Mouse (Mus musculus): ENCODE results near the gene Upp1. TPM values are rescaled to one million over a fixed set of nuclear protein-coding genes. Genes with fewer than 3 reads are reported as not detected.
"Not testable (repeated sequence)": the region's sequence is repeated elsewhere in the genome, so short reads cannot be mapped to it uniquely, and the experiment has no call there.

Gene Upp1
- total and polyA plus RNA-seq, 2 experiments from 2014 or later, result 63.2 to 65.0 TPM

GRCm38 (mm10) chr11:9136471-9136870 lies 18.6 kb downstream of the Upp1 start:
- ATAC-seq (ENCODE audit: insufficient read depth, low read depth), result peak; percentile 64
- TF ChIP-seq CTCF (IDR thresholded peaks at IDR 0.05; ENCODE audit: low read depth) (peak; percentile 99), EP300 (IDR thresholded peaks at IDR 0.05; ENCODE audit: low read depth) (no peak)
- H3K4me2 ChIP-seq (ENCODE audit: low read depth, low read length), result no peak overlapping the region
- no peak overlapping the region for H3K9ac ChIP-seq (replicated peaks; ENCODE audit: low read depth, low read length)
- peaks cover 27% of the 10 kb centered on the region for H3K36me3 ChIP-seq (replicated peaks; ENCODE audit: control insufficient read depth, insufficient read depth, low read length)
- WGBS, result 18% methylated on average over 5 of the region's 5 CpGs
- H3K9me3 ChIP-seq (replicated peaks; ENCODE audit: control insufficient read depth, low read length), result no peaks in the 10 kb centered on the region
- H3K27me3 ChIP-seq (ENCODE audit: control insufficient read depth, insufficient read depth, low read length), result no peaks in the 10 kb centered on the region
- peak; percentile 68 for DNase-seq (ENCODE audit: low spot score)
- H3K4me1 ChIP-seq (ENCODE audit: control insufficient read depth, insufficient read depth), result no peaks in the 10 kb centered on the region
- H3K27ac ChIP-seq (ENCODE audit: low read depth), result no peak overlapping the region
- no peak overlapping the region for H3K4me3 ChIP-seq (ENCODE audit: low read depth, low read length)

- Histone ChIP-seq H3K9me3 (replicated peaks; ENCODE audit: control insufficient read depth, low read length) (0 out of 2 replicates have a peak, but pooled peaks cover 6% of the 10 kb centered on the region), H3K4me3 (ENCODE audit: low read depth, low read length) (no peak overlapping the region), H3K27me3 (ENCODE audit: control insufficient read depth, insufficient read depth, low read length) (no peaks in the 10 kb centered on the region), H3K27ac (ENCODE audit: low read depth) (no peak overlapping the region), H3K9ac (replicated peaks; ENCODE audit: low read depth, low read length) (no peak overlapping the region), H3K4me1 (ENCODE audit: control insufficient read depth, insufficient read depth) (no peaks in the 10 kb centered on the region), H3K36me3 (replicated peaks; ENCODE audit: control insufficient read depth, insufficient read depth, low read length) (no peaks in the 10 kb centered on the region), H3K4me2 (ENCODE audit: low read depth, low read length) (no peak overlapping the region)
- ATAC-seq (ENCODE audit: insufficient read depth, low read depth) (no peak), DNase-seq (ENCODE audit: low spot score) (no peak)
- 86% methylated on average over 2 of the region's 2 CpGs for WGBS
- TF ChIP-seq EP300 (IDR thresholded peaks at IDR 0.05; ENCODE audit: low read depth) (no peak), CTCF (IDR thresholded peaks at IDR 0.05; ENCODE audit: low read depth) (no peak)
Observed at GRCm38 (mm10) chr11:9145113-9145512, 27.2 kb downstream of the Upp1 start.

- Histone ChIP-seq H3K27me3 (ENCODE audit: control insufficient read depth, insufficient read depth, low read length) (no peaks in the 10 kb centered on the region), H3K4me1 (ENCODE audit: control insufficient read depth, insufficient read depth) (no peaks in the 10 kb centered on the region), H3K9me3 (replicated peaks; ENCODE audit: control insufficient read depth, low read length) (0 out of 2 replicates have a peak, but pooled peaks cover 6% of the 10 kb centered on the region), H3K9ac (replicated peaks; ENCODE audit: low read depth, low read length) (no peak overlapping the region), H3K27ac (ENCODE audit: low read depth) (no peak overlapping the region), H3K36me3 (replicated peaks; ENCODE audit: control insufficient read depth, insufficient read depth, low read length) (no peaks in the 10 kb centered on the region), H3K4me3 (ENCODE audit: low read depth, low read length) (no peak overlapping the region), H3K4me2 (ENCODE audit: low read depth, low read length) (no peak overlapping the region)
- WGBS, result 85% methylated on average over 4 of the region's 4 CpGs
- DNase-seq (ENCODE audit: low spot score) (no peak), ATAC-seq (ENCODE audit: insufficient read depth, low read depth) (no peak)
- TF ChIP-seq CTCF (IDR thresholded peaks at IDR 0.05; ENCODE audit: low read depth) (no peak), EP300 (IDR thresholded peaks at IDR 0.05; ENCODE audit: low read depth) (no peak)
Observed at GRCm38 (mm10) chr11:9146115-9146514, 28.2 kb downstream of the Upp1 start.

GRCm38 (mm10) chr11:9146683-9147082 lies 28.8 kb downstream of the Upp1 start:
- Histone ChIP-seq H3K4me3 (ENCODE audit: low read depth, low read length) (no peak overlapping the region), H3K4me2 (ENCODE audit: low read depth, low read length) (no peak overlapping the region), H3K4me1 (ENCODE audit: control insufficient read depth, insufficient read depth) (no peaks in the 10 kb centered on the region), H3K9me3 (replicated peaks; ENCODE audit: control insufficient read depth, low read length) (0 out of 2 replicates have a peak, but pooled peaks cover 6% of the 10 kb centered on the region), H3K27me3 (ENCODE audit: control insufficient read depth, insufficient read depth, low read length) (no peaks in the 10 kb centered on the region), H3K27ac (ENCODE audit: low read depth) (no peak overlapping the region), H3K9ac (replicated peaks; ENCODE audit: low read depth, low read length) (no peak overlapping the region), H3K36me3 (replicated peaks; ENCODE audit: control insufficient read depth, insufficient read depth, low read length) (no peaks in the 10 kb centered on the region)
- TF ChIP-seq CTCF (IDR thresholded peaks at IDR 0.05; ENCODE audit: low read depth), result no peak
- no peak for TF ChIP-seq EP300 (IDR thresholded peaks at IDR 0.05; ENCODE audit: low read depth)
- DNase-seq (ENCODE audit: low spot score), result no peak
- ATAC-seq (ENCODE audit: insufficient read depth, low read depth), result no peak
- WGBS, result 74% methylated on average over 1 of the region's 1 CpGs

GRCm38 (mm10) chr11:9148206-9148605 lies 30.3 kb downstream of the Upp1 start:
- Histone ChIP-seq H3K4me3 (ENCODE audit: low read depth, low read length) (no peak overlapping the region), H3K27ac (ENCODE audit: low read depth) (no peak overlapping the region), H3K4me2 (ENCODE audit: low read depth, low read length) (no peak overlapping the region), H3K9me3 (replicated peaks; ENCODE audit: control insufficient read depth, low read length) (0 out of 2 replicates have a peak, but pooled peaks cover 6% of the 10 kb centered on the region), H3K36me3 (replicated peaks; ENCODE audit: control insufficient read depth, insufficient read depth, low read length) (no peaks in the 10 kb centered on the region), H3K27me3 (ENCODE audit: control insufficient read depth, insufficient read depth, low read length) (no peaks in the 10 kb centered on the region), H3K4me1 (ENCODE audit: control insufficient read depth, insufficient read depth) (no peaks in the 10 kb centered on the region), H3K9ac (replicated peaks; ENCODE audit: low read depth, low read length) (no peak overlapping the region)
- DNase-seq (ENCODE audit: low spot score), result no peak
- WGBS, result 60% methylated on average over 2 of the region's 2 CpGs
- ATAC-seq (ENCODE audit: insufficient read depth, low read depth), result no peak
- TF ChIP-seq CTCF (IDR thresholded peaks at IDR 0.05; ENCODE audit: low read depth), result no peak
- TF ChIP-seq EP300 (IDR thresholded peaks at IDR 0.05; ENCODE audit: low read depth), result no peak

GRCm38 (mm10) chr11:9150403-9150802 lies 32.5 kb downstream of the Upp1 start:
- not testable (repeated sequence) for H3K9me3 ChIP-seq (replicated peaks; ENCODE audit: control insufficient read depth, low read length); DNase-seq (ENCODE audit: low spot score); H3K27me3 ChIP-seq (ENCODE audit: control insufficient read depth, insufficient read depth, low read length); H3K36me3 ChIP-seq (replicated peaks; ENCODE audit: control insufficient read depth, insufficient read depth, low read length); H3K4me3 ChIP-seq (ENCODE audit: low read depth, low read length); ATAC-seq (ENCODE audit: insufficient read depth, low read depth); H3K9ac ChIP-seq (replicated peaks; ENCODE audit: low read depth, low read length); H3K4me1 ChIP-seq (ENCODE audit: control insufficient read depth, insufficient read depth); H3K4me2 ChIP-seq (ENCODE audit: low read depth, low read length); H3K27ac ChIP-seq (ENCODE audit: low read depth)
- 81% methylated on average over 25 of the region's 25 CpGs for WGBS

Measured in heart, postnatal 0 days (tissue).